Comparison of ENCODE assay signal across 9 mouse cellular contexts in genomic region chr10:61272631-61273030, GRCm38 (mm10). TPM values are rescaled to one million over a fixed set of nuclear protein-coding genes. Genes with fewer than 3 reads are reported as not detected.
A peak's percentile ranks its signal among the peaks of the same experiment; 100 is the strongest.
DNase-seq lines count a peak whose midpoint lies in the region; ATAC-seq and TF ChIP-seq lines count a peak whose summit lies in the region.
"Had no signal": no experiment of that assay in that cellular context is flagged by ENCODE, and none has a peak within 500 bp of the region (broad histone marks: within the 10 kb centered on the region; RNA-seq: fewer than 3 reads in every experiment).

No protein-coding gene starts in this region.

- peak overlapping the region; percentile 78 for H3K4me3 ChIP-seq in gastrocnemius, adult 2 months
- H3K4me3 ChIP-seq in testis, adult 2 months (ENCODE audit: control insufficient read depth, low read depth, low read length) = peak overlapping the region; percentile 46
- peak overlapping the region in 1 of 2 experiments; percentile 45; a peak in 3 of 4 replicates for H3K4me3 ChIP-seq in liver, embryonic 14.5 days (ENCODE audit: insufficient read depth in 1 of 2, low read depth in 2 of 2, low read length in 2 of 2)

- no peaks in the 10 kb centered on the region for H3K36me3 ChIP-seq in testis, adult 2 months (ENCODE audit: control insufficient read depth, insufficient read depth, low read length)
- no peaks in the 10 kb centered on the region for H3K36me3 ChIP-seq in liver, embryonic 14.5 days (replicated peaks; ENCODE audit: control insufficient read depth, insufficient read depth, low read depth)

- H3K4me1 ChIP-seq in testis, adult 2 months (ENCODE audit: control insufficient read depth, insufficient read depth, low read length) = peaks cover 12% of the 10 kb centered on the region
- 0 out of 4 replicates have a peak, but pooled peaks cover 0 to 3% of the 10 kb centered on the region in 2 experiments for H3K4me1 ChIP-seq in liver, embryonic 14.5 days (replicated peaks; ENCODE audit: control insufficient read depth in 2 of 2, insufficient read depth in 2 of 2, low read length in 1 of 2)

- no peaks in the 10 kb centered on the region for H3K9me3 ChIP-seq in liver, embryonic 14.5 days (ENCODE audit: control insufficient read depth, low read length)

- no peak for DNase-seq in gastrocnemius, adult 2 months
- no peak for DNase-seq in gastrocnemius, adult 18-20 months (ENCODE audit: low spot score)
- DNase-seq in testis, postnatal 10 days (ENCODE audit: low spot score) = no peak
- no peak for DNase-seq in liver, embryonic 14.5 days (ENCODE audit: low read depth in 3 of 3, low spot score in 3 of 3)
- no peak for DNase-seq in right cerebral cortex, postnatal 10 days (ENCODE audit: low spot score in 2 of 2)
- DNase-seq in ovary, postnatal 14 days (ENCODE audit: low spot score) = no peak
- DNase-seq in cerebellum, adult 9-10 months = no peak

- ATAC-seq in liver, embryonic 14.5 days (ENCODE audit: insufficient read depth) = no peak

- peak overlapping the region; percentile 56 for H3K4me2 ChIP-seq in liver, embryonic 14.5 days (ENCODE audit: low read depth)

- 42% methylated on average over 5 of the region's 5 CpGs for WGBS in liver, embryonic 14.5 days (ENCODE audit: insufficient replicate concordance)

- peak overlapping the region; percentile 76 for H3K27ac ChIP-seq in gastrocnemius, adult 2 months
- H3K27ac ChIP-seq in testis, adult 2 months (ENCODE audit: control insufficient read depth, insufficient read depth, low read depth, low read length) = no peak overlapping the region; the same call in 1 of the 2 replicates
- no peak overlapping the region for H3K27ac ChIP-seq in liver, embryonic 14.5 days

- TF ChIP-seq EP300 in liver, embryonic 14.5 days (IDR thresholded peaks at IDR 0.05; ENCODE audit: low read depth) = no peak

- TF ChIP-seq POLR2A in testis, adult 2 months (IDR thresholded peaks at IDR 0.05; ENCODE audit: control insufficient read depth, low read depth, low read length) = no peak

- intact Hi-C loops in gastrocnemius, adult 2 months (cut with DNase I) = no loop called here

- no peak for TF ChIP-seq CTCF in gastrocnemius, adult 2 months (IDR thresholded peaks at IDR 0.05)
- no peak for TF ChIP-seq CTCF in testis, adult 2 months (IDR thresholded peaks at IDR 0.05; ENCODE audit: control insufficient read depth, insufficient read depth, insufficient replicate concordance, low read depth, low read length)
- no peak for TF ChIP-seq CTCF in liver, embryonic 14.5 days (IDR thresholded peaks at IDR 0.05; ENCODE audit: low read depth)

- H3K9ac ChIP-seq in liver, embryonic 14.5 days (replicated peaks) = no peak overlapping the region

- no peaks in the 10 kb centered on the region for H3K27me3 ChIP-seq in testis, adult 2 months (ENCODE audit: control insufficient read depth, insufficient read depth, low read length)
- peaks cover 20% of the 10 kb centered on the region for H3K27me3 ChIP-seq in liver, embryonic 14.5 days (ENCODE audit: control insufficient read depth, insufficient read depth, low read length)

RNA-seq across cellular contexts. Expression of gene Adamts14, which starts 0.6 kb away (rescaled TPM):
- total RNA-seq in gastrocnemius, adult 2 months (2021) = 1 to 10 TPM in 1 of 2 experiments, under 1 TPM in 1; 0.43 to 1.5 TPM
- total RNA-seq in gastrocnemius, adult 18-20 months (2021) = 1 to 10 TPM in 1 of 2 experiments, under 1 TPM in 1; 0.88 to 1.2 TPM
- polyA plus RNA-seq in testis, adult 2 months (2012; rRNA removed) = 0.61 and 0.77 TPM in 2 replicates
- 0.21 and 0.23 TPM in 2 replicates for polyA plus RNA-seq in liver, embryonic 14.5 days (2012; rRNA removed)
- 0.08 and 0.13 TPM in 2 replicates for polyA plus RNA-seq in liver, embryonic 14.5 days (2014; fragmentation: Nextera tagmentation; extraction: Ambion mirVana)

RNA-seq across cellular contexts. Expression of gene Prf1, which starts 25.0 kb away (rescaled TPM):
- total RNA-seq in gastrocnemius, adult 2 months (2021) = not detected
- not detected for total RNA-seq in gastrocnemius, adult 18-20 months (2021)
- polyA plus RNA-seq in testis, adult 2 months (2012; rRNA removed) = not detected in 2 replicates
- 0.02 TPM in 2 replicates for polyA plus RNA-seq in liver, embryonic 14.5 days (2012; rRNA removed)
- not detected in 2 replicates for polyA plus RNA-seq in liver, embryonic 14.5 days (2014; fragmentation: Nextera tagmentation; extraction: Ambion mirVana)
- polyA plus RNA-seq: brain, embryonic 14.5 days had no signal
